Mouse (Mus musculus): ENCODE results near the gene Olfr275.

- TF ChIP-seq CTCF (IDR thresholded peaks at IDR 0.05; ENCODE audit: low read depth, low read length) (no peak), POLR2A (IDR thresholded peaks at IDR 0.05; ENCODE audit: borderline replicate concordance, low read depth, low read length) (no peak)
Observed at GRCm38 (mm10) chr4:52811871-52812270, 2.5 kb upstream of the Olfr275 start.
